Mouse (Mus musculus) liver, embryonic 16.5 days (tissue): ENCODE measurements at regions not wholly inside any gene's neighbourhood (a gene's known extent, or its start where the extent isn't known, plus 50 kb on each side); places are given as distances from the start of the nearest gene placed in this dataset.

Experiments used
- ATAC-seq: fragments of 200-750 bp; cut with Nextera tagmentation; 2 replicates; pipeline ENCODE4 v1.8.0; 2017; ENCODE audit warnings: low read depth, mild to moderate bottlenecking, moderate number of reproducible peaks, moderate library complexity
- H3K27ac ChIP-seq: fragments of 300-500 bp; sonication (generic); 2 replicates; pipeline ENCODE4 v1.5.1; 2014; ENCODE audit warnings: mild to moderate bottlenecking, low read length
- H3K27me3 ChIP-seq: fragments of 300-500 bp; sonication (generic); 2 replicates; pipeline ENCODE4 v1.6.1; 2014; ENCODE audit warnings: low read depth, low read length, mixed read lengths; ENCODE audit not compliant: control insufficient read depth, insufficient read depth
- H3K36me3 ChIP-seq: fragments of 300-500 bp; sonication (generic); 2 replicates; pipeline ENCODE4 v1.6.1; 2014; ENCODE audit warnings: mild to moderate bottlenecking; ENCODE audit not compliant: control insufficient read depth, insufficient read depth
- H3K4me1 ChIP-seq: fragments of 300-500 bp; sonication (generic); 2 replicates; pipeline ENCODE4 v1.6.1; 2014; ENCODE audit warnings: low read depth, low read length, mixed read lengths; ENCODE audit not compliant: control insufficient read depth
- H3K4me2 ChIP-seq: fragments of 300-500 bp; sonication (generic); 2 replicates; pipeline ENCODE4 v1.6.1; 2014; ENCODE audit warnings: low read depth, low read length, mixed read lengths
- H3K4me3 ChIP-seq: fragments of 300-500 bp; sonication (generic); 2 replicates; pipeline ENCODE4 v1.5.1; 2014; ENCODE audit warnings: low read depth, mild to moderate bottlenecking, low read length
- H3K9ac ChIP-seq: fragments of 300-500 bp; sonication (generic); 2 replicates; pipeline ENCODE4 v1.6.1; 2014; ENCODE audit warnings: low read depth, low read length
- H3K9me3 ChIP-seq: fragments of 300-500 bp; sonication (generic); replicated peaks from 2 replicates; pipeline ENCODE4 v1.6.1; 2016; ENCODE audit warnings: low read length; ENCODE audit not compliant: control insufficient read depth
- WGBS: fragments of 180-500 bp; shearing (Covaris S2); extraction: QIAGEN DNeasy Blood & Tissue Kit; methylation state at CpG from one replicate; pipeline ENCODE4 v1.1.7; 2014; ENCODE audit not compliant: insufficient replicate concordance; 5-methylcytosine and 5-hydroxymethylcytosine counted together

DNA sequence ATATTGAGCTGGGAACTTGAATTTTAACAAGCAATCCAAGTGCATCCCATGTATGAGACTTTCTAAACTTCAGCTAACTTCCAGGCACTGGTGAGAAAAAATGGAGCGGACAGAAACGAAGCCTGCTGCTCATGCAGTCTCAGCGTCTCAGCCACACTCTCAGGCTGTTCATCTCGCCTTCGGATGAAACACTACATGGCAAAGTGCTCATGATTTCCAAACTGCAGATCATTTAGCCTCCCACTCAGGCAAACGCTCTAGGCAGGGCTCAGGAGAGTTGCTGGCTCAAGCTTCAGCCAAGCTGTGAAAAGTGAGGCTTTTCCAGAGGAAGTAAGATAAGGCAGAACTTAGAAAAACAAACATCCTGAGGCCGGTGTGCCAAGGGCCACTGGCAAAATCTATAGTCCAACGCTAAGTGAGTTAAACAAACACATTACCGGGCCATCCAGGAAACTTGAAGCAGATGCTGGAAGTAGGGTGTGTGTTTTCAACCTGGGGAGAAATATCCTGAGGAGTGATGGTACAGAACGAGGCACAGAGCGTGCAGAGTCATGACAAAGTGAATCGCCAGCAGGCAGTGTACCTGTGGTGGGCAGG is 330.7 kb upstream of the Adamts9 start:
- H3K27me3 ChIP-seq: no peaks in the 10 kb centered on the region
- 23% methylated on average over 12 of the region's 12 CpGs for WGBS
- no peak overlapping the region for H3K4me2 ChIP-seq
- no peaks in the 10 kb centered on the region for H3K4me1 ChIP-seq
- no peaks in the 10 kb centered on the region; the same call in 1 of the 2 replicates for H3K9me3 ChIP-seq
- no peak for ATAC-seq
- H3K36me3 ChIP-seq: no peaks in the 10 kb centered on the region
- no peak overlapping the region for H3K4me3 ChIP-seq
- no peak overlapping the region for H3K9ac ChIP-seq
- no peak overlapping the region for H3K27ac ChIP-seq

DNA sequence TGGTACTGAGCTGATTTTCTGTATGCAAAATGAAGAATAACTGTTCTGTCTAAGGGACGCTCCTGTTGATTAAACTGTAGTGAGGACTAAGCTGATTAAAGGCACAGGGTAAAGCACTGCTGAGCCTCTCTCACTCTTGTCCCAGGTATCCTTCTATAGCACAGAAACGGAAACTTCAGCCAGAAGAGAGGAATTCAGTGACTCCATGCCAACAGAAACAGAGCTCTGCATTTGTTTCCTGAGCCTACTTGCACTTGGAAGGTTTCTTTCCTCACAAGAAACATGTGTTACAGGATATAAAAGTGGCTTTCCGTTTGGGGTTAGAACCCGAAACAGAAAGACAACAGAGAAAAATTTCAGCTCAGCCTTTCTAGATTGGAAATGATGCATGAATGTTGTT is 328.9 kb upstream of the Adamts9 start:
- no peak overlapping the region for H3K4me3 ChIP-seq
- no peaks in the 10 kb centered on the region; the same call in 1 of the 2 replicates for H3K9me3 ChIP-seq
- no peak overlapping the region for H3K4me2 ChIP-seq
- no peak overlapping the region for H3K9ac ChIP-seq
- no peak for ATAC-seq
- no peaks in the 10 kb centered on the region for H3K4me1 ChIP-seq
- no peaks in the 10 kb centered on the region for H3K27me3 ChIP-seq
- 48% methylated on average over 4 of the region's 4 CpGs for WGBS
- H3K27ac ChIP-seq: no peak overlapping the region
- H3K36me3 ChIP-seq: no peaks in the 10 kb centered on the region

DNA sequence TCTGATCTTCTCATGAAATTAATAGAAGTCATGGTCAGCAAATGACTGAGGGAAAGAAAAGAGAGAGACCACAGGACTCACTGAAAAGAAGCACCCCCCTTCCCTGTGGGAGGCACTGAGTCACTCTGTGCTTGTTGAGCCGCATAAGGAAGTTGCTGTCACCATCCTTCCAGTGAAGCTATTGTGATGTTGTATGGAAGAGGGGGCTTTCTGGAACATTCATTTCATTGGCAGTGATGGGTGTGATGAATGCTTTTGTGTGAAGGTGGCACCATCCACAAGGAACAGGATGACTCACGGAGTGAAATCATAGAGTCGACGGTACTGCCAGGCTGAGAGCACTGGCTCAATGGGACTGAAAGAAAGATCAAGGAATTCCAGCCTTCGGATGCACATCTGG is 323.5 kb upstream of the Adamts9 start:
- no peaks in the 10 kb centered on the region for H3K4me1 ChIP-seq
- no peak overlapping the region for H3K27ac ChIP-seq
- WGBS: 62% methylated on average over 5 of the region's 5 CpGs
- H3K4me3 ChIP-seq: no peak overlapping the region
- H3K27me3 ChIP-seq: no peaks in the 10 kb centered on the region
- no peaks in the 10 kb centered on the region for H3K36me3 ChIP-seq
- no peaks in the 10 kb centered on the region for H3K9me3 ChIP-seq
- no peak overlapping the region for H3K4me2 ChIP-seq
- H3K9ac ChIP-seq: no peak overlapping the region
- ATAC-seq: no peak

DNA sequence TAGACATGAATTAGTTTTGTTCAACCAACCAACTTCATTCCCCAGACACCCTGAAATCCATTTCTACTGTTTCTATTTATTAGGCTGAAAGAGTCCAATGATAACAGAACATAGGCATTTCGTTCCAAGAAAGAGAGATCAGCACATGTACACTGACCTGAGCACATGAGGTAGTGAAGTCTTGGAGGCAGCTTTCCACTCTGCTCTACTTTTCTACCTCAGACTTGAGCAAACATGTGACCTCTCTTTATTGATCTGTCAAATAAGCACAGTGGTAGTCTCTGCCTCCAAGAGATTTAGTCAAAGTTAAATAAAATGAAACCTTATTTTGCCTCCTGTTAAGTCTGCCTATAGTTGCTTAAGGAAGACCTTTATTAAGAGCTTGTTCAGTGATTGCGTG is 321.9 kb upstream of the Adamts9 start:
- Histone ChIP-seq H3K36me3 (no peaks in the 10 kb centered on the region), H3K4me3 (no peak overlapping the region)
- ATAC-seq: no peak

DNA sequence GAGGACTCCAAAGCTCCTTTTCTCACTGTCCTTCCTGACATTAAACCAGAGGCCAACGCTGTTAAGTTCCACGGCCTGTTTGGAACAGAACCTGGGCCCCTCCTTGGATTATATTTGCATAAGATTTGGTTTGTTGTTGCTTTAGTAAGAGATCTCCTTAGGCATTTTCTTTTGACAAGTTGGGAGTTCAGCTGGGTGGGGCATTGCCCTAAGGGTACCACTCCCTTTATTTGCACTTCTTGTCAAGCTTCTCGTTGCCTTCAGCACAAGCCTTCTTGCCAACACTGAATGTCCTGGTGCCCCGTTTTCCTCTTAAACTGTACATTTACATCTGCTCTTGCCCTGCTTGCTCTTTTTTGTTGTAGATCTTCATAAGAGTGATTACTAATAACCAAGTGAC is 317.5 kb upstream of the Adamts9 start:
- Histone ChIP-seq H3K27ac (no peak overlapping the region), H3K9ac (no peak overlapping the region), H3K4me2 (no peak overlapping the region), H3K27me3 (no peaks in the 10 kb centered on the region), H3K9me3 (no peaks in the 10 kb centered on the region), H3K4me3 (no peak overlapping the region), H3K4me1 (no peaks in the 10 kb centered on the region), H3K36me3 (no peaks in the 10 kb centered on the region)
- WGBS: 67% methylated on average over 4 of the region's 4 CpGs
- no peak for ATAC-seq

More for the DNA sequence above, 321.9 kb upstream of the Adamts9 start:
- Histone ChIP-seq H3K4me2 (no peak overlapping the region), H3K4me1 (no peaks in the 10 kb centered on the region), H3K9ac (no peak overlapping the region), H3K27ac (no peak overlapping the region), H3K9me3 (no peaks in the 10 kb centered on the region), H3K27me3 (no peaks in the 10 kb centered on the region)
- WGBS: 50% methylated on average over 2 of the region's 2 CpGs

DNA sequence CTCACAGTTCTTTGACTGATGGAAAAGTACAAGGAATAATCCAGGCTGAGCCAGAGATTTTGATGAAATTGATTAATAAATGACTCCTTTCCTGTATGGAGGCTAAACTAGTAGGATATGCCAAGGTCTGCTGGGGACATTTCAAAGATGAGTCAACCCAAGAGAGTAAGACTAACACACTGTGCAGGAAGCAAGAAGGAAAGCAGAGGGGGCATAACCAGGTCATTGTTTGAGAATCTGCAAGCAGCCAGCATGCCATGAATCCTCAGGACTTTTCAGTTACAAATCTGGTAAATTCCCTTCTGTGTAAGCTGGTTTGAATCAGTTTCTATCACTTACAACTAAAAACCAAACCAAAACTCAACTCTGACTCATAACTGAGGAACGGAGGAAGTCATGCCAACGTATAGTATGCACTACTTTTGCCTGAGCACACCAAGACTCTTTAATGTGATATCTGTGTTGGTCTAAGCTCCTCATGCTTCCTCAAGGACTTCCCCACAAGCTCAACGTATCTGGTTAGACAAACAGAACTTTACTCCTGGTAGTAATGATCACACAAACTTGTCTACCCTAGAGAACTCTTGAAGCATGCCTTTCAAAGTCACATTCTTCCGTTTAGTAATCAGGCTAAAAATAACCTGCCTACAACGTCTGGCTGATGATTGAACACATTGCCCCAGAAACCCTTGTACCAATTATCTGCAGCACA is 314.0 kb upstream of the Adamts9 start:
- Histone ChIP-seq H3K36me3 (no peaks in the 10 kb centered on the region), H3K27me3 (no peaks in the 10 kb centered on the region), H3K9ac (no peak overlapping the region), H3K4me1 (no peaks in the 10 kb centered on the region), H3K4me3 (no peak overlapping the region), H3K27ac (no peak overlapping the region), H3K4me2 (no peak overlapping the region), H3K9me3 (no peaks in the 10 kb centered on the region)
- no peak for ATAC-seq
- 38% methylated on average over 5 of the region's 5 CpGs for WGBS

DNA sequence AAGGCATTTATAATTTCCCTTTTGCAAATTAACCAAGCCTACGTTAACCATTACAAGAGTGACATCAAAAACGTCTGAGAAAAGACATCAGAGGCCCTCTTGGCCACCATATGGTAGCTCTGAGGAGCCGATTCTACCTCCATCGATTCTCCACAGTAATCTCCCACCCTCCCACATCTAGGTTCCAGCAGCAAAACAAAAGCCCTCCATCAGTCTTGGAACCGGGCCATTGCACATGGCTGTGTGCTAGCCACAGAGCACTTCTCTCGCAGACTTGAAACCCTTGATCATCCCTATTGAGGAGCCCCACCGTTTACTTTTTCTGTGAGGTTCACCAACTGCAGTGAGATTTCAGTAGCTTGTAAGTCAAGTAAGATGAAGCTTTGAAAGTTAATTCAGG is 310.5 kb upstream of the Adamts9 start:
- no peak overlapping the region for H3K9ac ChIP-seq
- 62% methylated on average over 7 of the region's 7 CpGs for WGBS
- H3K9me3 ChIP-seq: no peaks in the 10 kb centered on the region
- no peak overlapping the region for H3K27ac ChIP-seq
- ATAC-seq: no peak
- no peaks in the 10 kb centered on the region for H3K27me3 ChIP-seq
- H3K4me3 ChIP-seq: no peak overlapping the region
- H3K36me3 ChIP-seq: no peaks in the 10 kb centered on the region
- H3K4me2 ChIP-seq: no peak overlapping the region
- H3K4me1 ChIP-seq: no peaks in the 10 kb centered on the region

DNA sequence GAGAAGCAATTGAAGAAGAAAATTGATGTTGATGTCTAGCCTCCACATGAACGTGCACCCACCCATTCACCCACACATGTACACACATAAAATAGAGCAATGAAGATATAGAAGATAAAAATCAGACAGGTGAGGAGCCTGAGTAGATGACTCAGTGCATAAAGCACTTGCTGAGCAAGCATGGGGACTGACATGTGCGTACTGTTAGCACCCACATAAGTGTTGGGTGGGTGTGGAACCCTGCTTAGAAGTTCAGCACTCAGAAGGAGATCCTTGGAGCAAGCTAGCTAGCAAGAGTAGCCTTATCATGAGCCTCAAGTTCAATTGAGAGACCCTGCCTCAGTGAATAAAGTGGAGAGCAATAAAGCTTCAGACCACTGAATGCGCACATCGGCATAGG is 305.7 kb upstream of the Adamts9 start:
- H3K36me3 ChIP-seq: no peaks in the 10 kb centered on the region
- H3K4me3 ChIP-seq: no peak overlapping the region
- no peak overlapping the region for H3K27ac ChIP-seq
- no peak overlapping the region for H3K9ac ChIP-seq
- H3K9me3 ChIP-seq: no peaks in the 10 kb centered on the region
- no peaks in the 10 kb centered on the region for H3K27me3 ChIP-seq
- ATAC-seq: no peak
- H3K4me2 ChIP-seq: no peak overlapping the region
- 69% methylated on average over 4 of the region's 4 CpGs for WGBS
- H3K4me1 ChIP-seq: no peaks in the 10 kb centered on the region

DNA sequence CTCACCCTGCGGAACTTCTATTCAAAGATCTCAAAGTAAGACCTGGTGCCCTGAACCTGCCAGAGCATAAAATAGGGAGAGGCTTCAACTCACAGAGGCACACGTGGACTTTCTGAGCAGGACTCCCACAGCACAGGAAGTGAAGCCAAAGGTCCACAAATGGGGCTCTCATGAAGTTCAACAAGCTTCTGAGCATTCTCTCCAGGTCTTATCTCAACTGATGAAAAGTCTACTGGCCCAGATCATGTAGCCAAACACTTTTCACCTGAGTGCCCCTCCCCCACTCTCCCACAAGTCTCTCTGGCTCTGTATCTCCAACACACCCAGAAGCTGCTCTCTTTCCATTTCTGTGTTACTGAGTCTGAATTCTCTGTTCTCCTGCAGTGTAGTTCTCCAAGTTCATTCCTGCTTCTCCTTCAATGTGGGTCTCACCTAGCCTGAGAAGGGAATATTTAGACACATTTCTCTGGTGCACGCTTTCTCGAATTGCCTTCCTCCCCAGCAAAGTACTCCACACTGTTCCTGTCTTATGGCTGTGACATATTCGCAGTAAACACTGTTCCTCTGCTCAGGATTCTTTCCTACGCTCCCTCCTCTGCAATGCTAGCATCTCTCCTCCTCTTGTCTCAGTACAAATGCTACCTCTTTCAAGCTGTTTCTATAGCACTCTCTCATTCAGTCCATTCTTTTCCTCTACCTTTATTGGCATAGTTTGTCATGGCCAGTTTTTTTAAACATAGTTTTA is 303.4 kb upstream of the Adamts9 start:
- no peaks in the 10 kb centered on the region for H3K36me3 ChIP-seq
- WGBS: 56% methylated on average over 6 of the region's 6 CpGs

More for the DNA sequence above, 303.4 kb upstream of the Adamts9 start:
- H3K9me3 ChIP-seq: no peaks in the 10 kb centered on the region
- H3K27me3 ChIP-seq: no peaks in the 10 kb centered on the region
- no peaks in the 10 kb centered on the region for H3K4me1 ChIP-seq
- no peak for ATAC-seq
- H3K9ac ChIP-seq: no peak overlapping the region
- no peak overlapping the region for H3K4me3 ChIP-seq
- no peak overlapping the region for H3K27ac ChIP-seq
- no peak overlapping the region for H3K4me2 ChIP-seq
